Mouse (Mus musculus) ES-E14 (cell line): ENCODE measurements around the gene Gm10722.
"Not testable (repeated sequence)": the region's sequence is repeated elsewhere in the genome, so short reads cannot be mapped to it uniquely, and the experiment has no call there.

ENCODE experiments used
- CHD2 ChIP-seq: IDR thresholded peaks from 2 replicates; pipeline ENCODE4 v1.6.1; 2014; ENCODE audit warnings: mild to moderate bottlenecking, low read depth, low read length, inconsistent platforms
- HCFC1 ChIP-seq: IDR thresholded peaks from 2 replicates; pipeline ENCODE4 v1.6.1; 2012; ENCODE audit warnings: low read length, inconsistent platforms, borderline replicate concordance; ENCODE audit not compliant: insufficient read depth
- MAFK ChIP-seq: IDR thresholded peaks from 2 replicates; pipeline ENCODE4 v1.6.1; 2014; ENCODE audit warnings: mild to moderate bottlenecking, low read depth, low read length, inconsistent platforms; ENCODE audit not compliant: insufficient read depth
- ZC3H11A ChIP-seq: IDR thresholded peaks from 2 replicates; pipeline ENCODE4 v1.6.1; 2012; ENCODE audit warnings: low read depth, mild to moderate bottlenecking, inconsistent platforms, low read length, borderline replicate concordance
- ZNF384 ChIP-seq: IDR thresholded peaks from 2 replicates; pipeline ENCODE4 v1.6.1; 2012; ENCODE audit warnings: low read depth, low read length, inconsistent platforms

DNA sequence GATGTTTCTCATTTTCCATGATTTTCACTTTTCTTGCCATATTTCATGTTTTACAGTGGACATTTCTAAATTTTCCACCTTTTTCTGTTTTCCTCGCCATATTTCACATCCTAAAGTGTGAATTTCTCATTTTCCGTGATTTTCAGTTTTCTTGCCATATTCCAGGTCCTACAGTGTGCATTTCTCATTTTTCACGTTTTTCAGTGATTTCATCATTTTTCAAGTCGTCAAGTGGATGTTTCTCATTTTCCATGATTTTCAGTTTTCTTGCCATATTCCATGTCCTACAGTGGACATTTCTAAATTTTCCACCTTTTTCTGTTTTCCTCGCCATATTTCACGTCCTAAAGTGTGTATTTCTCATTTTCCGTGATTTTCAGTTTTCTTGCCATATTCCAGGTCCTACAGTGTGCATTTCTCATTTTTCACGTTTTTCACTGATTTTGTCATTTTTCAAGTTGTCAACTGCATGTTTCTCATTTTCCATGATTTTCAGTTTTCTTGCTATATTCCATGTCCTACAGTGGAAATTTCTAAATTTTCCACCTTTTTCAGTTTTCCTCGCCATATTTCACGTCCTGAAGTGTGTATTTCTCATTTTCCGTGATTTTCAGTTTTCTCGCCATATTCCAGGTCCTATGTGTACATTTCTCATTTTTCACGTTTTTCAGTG lies 22.7 kb downstream of the Gm10722 start, which contains the start of gene Gm10718:
- not testable (repeated sequence) for TF ChIP-seq HCFC1, CHD2, ZC3H11A, ZNF384, MAFK
